Mouse (Mus musculus): ENCODE data around the gene Olfr398.

DNA sequence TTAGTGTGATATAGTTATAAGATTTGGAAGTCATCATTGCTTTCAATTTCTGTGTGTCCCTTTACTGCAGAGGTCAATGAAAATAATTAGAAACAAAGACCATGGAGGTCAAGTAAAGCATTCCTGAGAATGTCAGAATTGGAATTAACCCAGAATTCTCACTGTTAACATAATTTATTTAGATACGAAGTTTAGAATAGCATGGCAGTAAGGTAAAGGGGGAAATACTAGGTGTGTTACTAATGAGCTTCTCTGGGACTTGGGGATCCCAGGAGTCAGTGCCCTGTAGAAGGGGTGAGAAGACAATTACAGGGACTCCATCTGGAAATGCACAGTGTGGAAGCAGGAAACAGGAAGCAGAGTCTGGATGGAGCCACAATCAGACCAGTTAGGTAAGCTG, 29.7 kb downstream of the Olfr398 start, which contains the start of gene Olfr397:
- TF ChIP-seq CTCF (IDR thresholded peaks at IDR 0.05; ENCODE audit: low read depth, low read length) = no peak
- TF ChIP-seq POLR2A (IDR thresholded peaks at IDR 0.05; ENCODE audit: borderline replicate concordance, low read depth, low read length) = no peak

Data from bone marrow macrophage, adult 2 months (primary cell).